Mouse (Mus musculus) limb, embryonic 10.5 days (tissue): ENCODE data around the gene Ilf3. TPM values are rescaled to one million over a fixed set of nuclear protein-coding genes. Genes with fewer than 3 reads are reported as not detected.
A peak's percentile ranks its signal among the peaks of the same experiment; 100 is the strongest.
"Not testable (repeated sequence)": the region's sequence is repeated elsewhere in the genome, so short reads cannot be mapped to it uniquely, and the experiment has no call there.

ENCODE experiments used
- DNase-seq: peaks from one replicate; pipeline ENCODE4 v3.0.0-alpha.2; 2017; ENCODE audit warnings: low spot score
- H3K27ac ChIP-seq: fragments of 300-500 bp; sonication (generic); 2 replicates; pipeline ENCODE4 v1.5.1; 2016; ENCODE audit warnings: mild to moderate bottlenecking
- H3K27me3 ChIP-seq: fragments of 300-500 bp; sonication (generic); 2 replicates; pipeline ENCODE4 v1.6.1; 2016; ENCODE audit warnings: low read depth, mild to moderate bottlenecking; ENCODE audit not compliant: poor library complexity, severe bottlenecking
- H3K36me3 ChIP-seq: fragments of 300-500 bp; sonication (generic); 2 replicates; pipeline ENCODE4 v1.6.1; 2016; ENCODE audit warnings: mild to moderate bottlenecking, moderate library complexity
- H3K4me1 ChIP-seq: fragments of 300-500 bp; sonication (generic); 2 replicates; pipeline ENCODE4 v1.6.1; 2016
- H3K4me3 ChIP-seq: fragments of 300-500 bp; sonication (generic); 2 replicates; pipeline ENCODE4 v1.5.1; 2016; ENCODE audit warnings: mild to moderate bottlenecking, moderate library complexity
- H3K9me3 ChIP-seq: fragments of 300-500 bp; sonication (generic); replicated peaks from 2 replicates; pipeline ENCODE4 v1.6.1; 2016; ENCODE audit warnings: mild to moderate bottlenecking
- WGBS: fragments of 180-500 bp; shearing (Covaris S2); methylation state at CpG from one replicate; pipeline ENCODE4 v1.1.7; 2016; 5-methylcytosine and 5-hydroxymethylcytosine counted together
- polyA plus RNA-seq: library from polyadenylated mRNA; unstranded; fragments of >200 nt; fragmentation: Nextera tagmentation; extraction: Ambion mirVana; gene quantifications from 2 replicates; pipeline ENCODE4 v1.2.1, GENCODE M21; 2016

The Ilf3 gene
- 320 and 362 TPM in 2 replicates for polyA plus RNA-seq

DNA sequence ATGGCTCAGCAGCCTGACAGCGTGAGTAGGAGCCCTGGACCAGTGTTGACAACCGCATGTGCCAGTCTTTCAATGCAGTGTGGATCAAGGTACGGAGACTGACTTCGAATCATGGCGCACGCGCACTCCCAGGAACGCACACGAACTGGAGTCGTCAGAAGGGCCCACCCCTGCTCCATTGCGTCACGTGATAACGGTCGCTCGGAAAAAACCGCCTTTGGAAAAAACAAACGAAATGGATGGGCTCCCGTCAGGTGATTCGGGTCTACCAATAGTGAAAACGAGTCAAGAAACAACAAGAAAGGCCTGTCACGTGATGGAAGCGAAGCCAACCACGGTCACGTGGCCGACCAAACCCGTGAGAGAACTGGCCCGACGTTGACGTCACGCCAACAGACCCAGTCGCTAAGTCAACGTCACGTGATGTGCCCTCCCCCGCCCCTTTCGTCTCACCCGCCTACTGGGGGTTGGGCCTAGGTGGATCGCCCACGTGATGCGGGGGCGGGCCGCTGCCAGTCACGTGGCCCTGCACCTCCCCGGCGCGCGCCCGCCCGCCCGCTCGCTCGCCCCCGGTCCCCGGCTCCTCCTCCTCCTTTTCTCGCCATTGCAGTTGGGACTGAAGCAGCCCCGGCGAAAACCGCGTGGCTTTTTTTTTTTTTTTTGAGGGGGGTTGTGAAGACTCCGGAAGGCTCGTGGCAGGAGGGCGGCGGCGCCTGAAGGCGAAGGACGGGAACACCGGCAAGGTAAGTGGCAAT, at the start of gene Ilf3:
Ilf3 (plus strand) TSS at position 515 of the 755 bp plus-strand sequence.
- peak within 1 kb of the TSS; percentile 90 for H3K4me3 ChIP-seq
- DNase-seq, result peak; percentile 100
- H3K9me3 ChIP-seq, result no peaks in the 10 kb centered on the region
- WGBS, result under 1% methylated on average over 66 of the region's 66 CpGs
- peaks cover 9% of the 10 kb centered on the region for H3K4me1 ChIP-seq
- peaks cover 30% of the 10 kb centered on the region for H3K36me3 ChIP-seq
- no peaks in the 10 kb centered on the region for H3K27me3 ChIP-seq
- H3K27ac ChIP-seq, result peak within 1 kb of the TSS; percentile 98

DNA sequence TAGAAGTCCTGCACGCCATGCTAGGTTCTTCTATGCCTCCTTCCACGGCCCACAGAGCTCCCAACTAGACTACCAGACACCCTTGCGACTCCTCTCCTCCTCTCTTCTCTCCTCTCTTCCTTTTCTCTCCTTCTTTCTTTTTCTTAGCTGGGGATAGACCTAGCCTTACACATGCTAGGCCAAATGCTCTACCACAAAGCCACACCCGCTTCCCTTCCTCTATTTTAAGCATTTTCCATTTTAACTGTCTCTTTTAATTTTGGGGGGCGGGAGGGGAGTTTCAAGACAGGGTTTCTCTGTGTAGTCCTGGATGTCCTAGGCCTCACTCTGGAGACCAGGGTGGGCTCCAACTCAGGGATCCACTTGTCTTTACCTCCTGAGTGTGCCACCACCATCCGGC, 48.9 kb upstream of the Ilf3 start:
- Histone ChIP-seq H3K9me3 (no peaks in the 10 kb centered on the region), H3K27ac (no peak overlapping the region), H3K27me3 (no peaks in the 10 kb centered on the region), H3K4me1 (peaks cover 24% of the 10 kb centered on the region), H3K4me3 (no peak overlapping the region), H3K36me3 (no peaks in the 10 kb centered on the region)
- no peak for DNase-seq
- WGBS, result 91% methylated on average over 6 of the region's 6 CpGs

DNA sequence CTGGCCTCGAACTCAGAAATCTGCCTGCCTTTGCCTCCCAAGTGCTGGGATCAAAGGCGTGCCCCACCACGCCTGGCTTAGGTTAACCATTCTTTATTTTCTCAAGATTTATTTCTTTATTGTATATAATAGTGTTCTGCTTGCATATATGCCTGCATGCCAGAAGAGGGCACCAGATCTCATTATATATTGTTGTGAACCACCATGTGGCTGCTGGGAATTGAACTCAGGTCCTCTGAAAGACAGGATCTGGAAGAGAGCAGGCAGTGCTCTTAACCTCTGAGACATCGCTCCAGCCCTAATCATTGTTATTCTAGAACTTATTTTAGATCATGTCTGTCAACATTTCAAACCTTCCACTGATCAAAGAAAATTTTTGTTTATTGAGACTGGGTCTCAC, 48.2 kb upstream of the Ilf3 start:
- H3K4me3 ChIP-seq, result no peak overlapping the region
- no peaks in the 10 kb centered on the region for H3K9me3 ChIP-seq
- WGBS, result 88% methylated on average over 4 of the region's 4 CpGs
- DNase-seq, result no peak
- peaks cover 24% of the 10 kb centered on the region for H3K4me1 ChIP-seq
- no peaks in the 10 kb centered on the region for H3K27me3 ChIP-seq
- H3K27ac ChIP-seq, result no peak overlapping the region
- peaks cover 5% of the 10 kb centered on the region for H3K36me3 ChIP-seq

DNA sequence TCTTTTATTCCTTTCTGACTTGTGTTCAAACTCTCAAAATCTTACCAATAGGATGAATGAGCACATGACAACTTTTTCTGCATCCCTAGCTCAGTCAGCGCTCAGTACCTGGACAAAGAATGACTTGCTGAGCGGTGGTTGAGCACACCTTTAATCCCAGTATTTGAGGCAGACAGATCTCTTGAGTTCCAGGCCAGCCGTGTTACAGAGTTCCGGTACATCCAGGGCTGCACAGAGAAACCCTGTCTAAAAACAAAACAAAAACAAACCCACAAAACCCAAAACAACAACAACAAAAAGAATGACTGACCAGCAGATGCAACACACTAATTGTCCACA, 47.4 kb upstream of the Ilf3 start:
- Histone ChIP-seq H3K9me3 (no peaks in the 10 kb centered on the region), H3K36me3 (peaks cover 11% of the 10 kb centered on the region), H3K4me1 (peaks cover 24% of the 10 kb centered on the region), H3K27me3 (no peaks in the 10 kb centered on the region), H3K27ac (peak overlapping the region; percentile 87), H3K4me3 (peak overlapping the region; percentile 80)
- DNase-seq, result no peak
- 36% methylated on average over 4 of the region's 4 CpGs for WGBS

DNA sequence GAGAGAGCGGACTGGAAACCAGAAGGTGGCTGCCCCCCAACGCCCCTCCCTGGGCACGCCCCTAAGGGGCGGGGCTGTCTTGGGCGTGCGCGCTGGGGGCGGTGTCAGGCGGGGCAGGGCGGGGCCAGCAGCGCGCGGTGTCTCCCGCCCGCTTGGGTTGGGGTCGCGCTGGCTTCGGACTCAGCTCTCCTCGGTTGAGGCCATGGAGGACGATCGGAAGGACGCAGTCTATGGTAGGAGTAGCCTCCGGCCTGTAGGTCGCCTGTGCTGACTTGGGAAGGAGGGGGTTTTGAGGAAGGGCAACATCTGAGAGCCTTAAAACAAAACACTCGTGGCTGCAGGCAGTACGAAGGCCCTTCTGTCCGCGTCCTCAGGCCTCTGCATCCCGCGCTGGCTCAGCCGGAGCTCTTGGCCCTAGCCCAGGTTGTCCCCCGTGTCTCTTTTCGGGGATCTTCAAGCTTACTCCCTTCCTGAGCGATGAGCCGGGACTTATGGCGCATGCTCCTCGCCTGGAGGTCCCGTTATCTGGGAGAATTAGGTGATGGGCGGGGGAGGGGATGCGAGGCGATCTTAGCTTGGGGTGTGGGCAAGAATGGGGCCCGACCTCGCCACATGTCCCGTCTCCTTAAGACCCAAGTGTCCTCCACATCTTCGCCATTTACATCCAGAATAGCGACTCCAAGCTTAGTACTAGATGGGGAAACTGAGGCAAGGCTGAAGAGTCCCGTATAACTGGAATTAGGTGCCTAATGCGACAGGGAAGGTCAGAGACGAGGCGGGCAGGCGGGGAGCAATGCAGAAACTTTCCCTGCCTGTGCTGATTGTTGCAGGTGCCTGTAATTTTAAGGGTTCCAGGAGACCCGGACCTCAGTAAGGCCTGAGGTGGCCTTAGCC, 46.8 kb upstream of the Ilf3 start, which contains the start of gene Slc44a2:
Slc44a2 (plus strand) TSS at position 80 of the 894 bp plus-strand sequence.
- Histone ChIP-seq H3K4me3 (peak within 1 kb of the TSS; percentile 80), H3K4me1 (peaks cover 24% of the 10 kb centered on the region), H3K27me3 (no peaks in the 10 kb centered on the region), H3K27ac (peak within 1 kb of the TSS; percentile 87), H3K36me3 (peaks cover 15% of the 10 kb centered on the region), H3K9me3 (no peaks in the 10 kb centered on the region)
- under 1% methylated on average over 52 of the region's 52 CpGs for WGBS
- peak; percentile 95 for DNase-seq

DNA sequence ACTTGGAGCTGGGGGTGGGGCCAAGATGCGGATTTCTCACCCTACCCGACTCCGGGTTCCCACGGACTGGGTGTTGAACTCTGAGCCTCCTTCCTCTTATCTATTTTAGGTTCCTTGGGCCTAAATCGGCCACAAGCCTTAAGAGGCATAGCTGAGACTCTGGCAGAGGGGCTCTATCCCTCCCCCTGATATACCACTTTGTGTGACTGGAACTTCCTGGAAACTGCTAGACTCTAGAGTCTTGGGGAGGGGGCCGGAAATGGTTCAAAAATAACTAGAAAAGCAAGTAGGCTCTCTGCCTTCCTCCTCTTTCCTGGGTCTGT, 46.2 kb upstream of the Ilf3 start:
- 16% methylated on average over 6 of the region's 6 CpGs for WGBS
- no peaks in the 10 kb centered on the region for H3K9me3 ChIP-seq
- peaks cover 19% of the 10 kb centered on the region for H3K36me3 ChIP-seq
- peak overlapping the region; percentile 80 for H3K4me3 ChIP-seq
- peak overlapping the region; percentile 87 for H3K27ac ChIP-seq
- H3K27me3 ChIP-seq, result no peaks in the 10 kb centered on the region
- DNase-seq, result no peak
- H3K4me1 ChIP-seq, result peaks cover 24% of the 10 kb centered on the region

DNA sequence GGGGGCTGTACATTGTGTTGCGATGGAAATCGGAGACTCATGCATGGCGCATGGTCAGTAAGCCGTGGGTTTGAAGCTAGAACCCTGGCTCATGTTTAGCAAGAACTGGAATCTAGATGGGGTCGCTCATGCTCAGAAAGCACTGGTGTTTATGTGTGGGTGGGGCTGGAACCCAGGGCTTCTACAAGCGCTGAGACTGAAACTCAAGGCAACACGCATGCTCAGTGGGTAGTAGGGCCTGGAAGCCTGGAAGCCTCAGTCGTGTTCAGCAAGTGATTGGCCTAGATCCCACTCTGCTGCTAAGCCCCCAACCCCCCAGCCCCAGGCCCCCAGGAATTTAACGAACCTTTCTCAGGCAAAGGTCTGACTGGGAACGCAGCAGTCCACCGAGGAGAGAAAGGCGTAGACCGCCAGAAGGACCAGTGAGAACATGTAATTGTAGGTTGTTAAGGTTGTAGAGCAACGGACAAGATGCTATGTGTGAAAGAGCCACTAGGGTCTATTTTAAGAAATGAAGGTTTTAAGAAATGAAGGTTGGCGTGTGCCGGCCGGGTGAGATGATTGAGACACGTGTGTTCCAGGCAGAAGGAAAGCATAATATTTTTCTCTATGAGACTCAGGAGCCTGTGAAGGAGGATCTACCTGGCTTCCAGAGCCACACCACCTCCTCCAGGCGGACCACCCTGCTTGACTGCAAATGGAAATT, 45.3 kb upstream of the Ilf3 start:
- no peak for DNase-seq
- Histone ChIP-seq H3K9me3 (no peaks in the 10 kb centered on the region), H3K27ac (no peak overlapping the region), H3K4me1 (peaks cover 24% of the 10 kb centered on the region), H3K4me3 (peak overlapping the region; percentile 80), H3K36me3 (peaks cover 21% of the 10 kb centered on the region), H3K27me3 (no peaks in the 10 kb centered on the region)
- 87% methylated on average over 19 of the region's 19 CpGs for WGBS

DNA sequence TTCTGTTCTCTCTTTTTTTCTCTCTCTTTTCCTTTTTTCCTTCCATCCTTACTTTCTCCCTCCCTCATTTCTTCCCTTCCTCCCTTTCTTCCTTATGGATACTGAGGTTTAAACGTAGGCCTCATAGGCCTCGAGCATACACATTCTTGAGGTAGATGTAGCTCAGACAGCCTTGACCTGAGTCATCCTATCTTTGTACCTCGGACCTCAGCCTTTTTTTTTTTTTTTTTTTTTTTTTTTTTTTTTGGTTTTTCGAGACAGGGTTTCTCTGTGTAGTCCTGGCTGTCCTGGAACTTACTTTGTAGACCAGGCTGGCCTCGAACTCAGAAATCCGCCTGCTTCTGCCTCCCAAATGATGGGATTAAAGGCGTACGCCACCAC, 44.8 kb upstream of the Ilf3 start:
- peaks cover 24% of the 10 kb centered on the region for H3K4me1 ChIP-seq
- DNase-seq, H3K27ac ChIP-seq, H3K4me3 ChIP-seq, H3K9me3 ChIP-seq, H3K27me3 ChIP-seq: not testable (repeated sequence)
- WGBS, result 93% methylated on average over 8 of the region's 8 CpGs
- H3K36me3 ChIP-seq, result peaks cover 21% of the 10 kb centered on the region

DNA sequence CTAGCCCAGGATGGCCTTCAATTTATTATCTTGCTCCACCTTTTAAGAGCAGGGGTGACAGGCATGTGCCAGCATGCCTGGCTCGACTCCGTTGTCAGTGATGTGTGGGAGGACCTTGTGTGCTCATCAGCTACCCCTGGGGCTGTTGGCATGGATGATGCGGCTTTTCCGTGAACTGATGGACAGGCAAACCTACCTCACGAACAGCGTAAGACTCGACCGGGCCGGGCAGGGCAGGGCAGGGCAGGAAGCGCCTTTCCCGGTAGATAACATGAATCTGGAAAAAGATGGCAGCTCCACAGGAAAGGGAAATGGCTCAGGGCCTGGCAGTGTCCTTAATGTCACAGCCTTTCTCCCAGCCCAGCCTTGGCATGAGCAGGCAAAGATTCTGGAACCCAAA, 43.4 kb upstream of the Ilf3 start:
- DNase-seq, result no peak
- Histone ChIP-seq H3K27ac (no peak overlapping the region), H3K4me3 (no peak overlapping the region), H3K27me3 (no peaks in the 10 kb centered on the region), H3K9me3 (no peaks in the 10 kb centered on the region), H3K36me3 (peaks cover 22% of the 10 kb centered on the region), H3K4me1 (peaks cover 24% of the 10 kb centered on the region)
- WGBS, result 87% methylated on average over 11 of the region's 11 CpGs

DNA sequence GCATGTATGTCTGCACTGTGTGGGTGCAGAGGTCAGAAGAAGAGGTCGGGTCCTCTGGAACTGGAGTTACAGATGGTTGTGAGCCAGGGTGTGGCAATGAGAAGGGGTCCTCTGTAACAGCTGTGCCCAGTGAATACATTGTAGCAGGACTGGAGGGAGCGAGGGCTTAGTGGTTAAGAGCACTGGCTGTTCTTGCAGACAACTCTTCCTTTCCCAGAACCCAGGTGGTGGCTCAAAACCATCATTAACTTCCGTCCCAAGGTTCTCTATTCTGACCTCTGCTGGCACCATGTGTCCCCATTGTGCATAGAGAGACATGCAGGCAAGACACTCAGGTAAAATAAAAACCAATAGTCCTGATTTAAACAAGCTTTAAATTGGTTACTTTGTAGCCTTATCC, 40.1 kb upstream of the Ilf3 start:
- Histone ChIP-seq H3K27me3 (no peaks in the 10 kb centered on the region), H3K4me3 (no peak overlapping the region), H3K36me3 (peaks cover 31% of the 10 kb centered on the region), H3K27ac (no peak overlapping the region), H3K4me1 (peaks cover 7% of the 10 kb centered on the region), H3K9me3 (no peaks in the 10 kb centered on the region)
- 80% methylated on average over 3 of the region's 3 CpGs for WGBS
- no peak for DNase-seq

DNA sequence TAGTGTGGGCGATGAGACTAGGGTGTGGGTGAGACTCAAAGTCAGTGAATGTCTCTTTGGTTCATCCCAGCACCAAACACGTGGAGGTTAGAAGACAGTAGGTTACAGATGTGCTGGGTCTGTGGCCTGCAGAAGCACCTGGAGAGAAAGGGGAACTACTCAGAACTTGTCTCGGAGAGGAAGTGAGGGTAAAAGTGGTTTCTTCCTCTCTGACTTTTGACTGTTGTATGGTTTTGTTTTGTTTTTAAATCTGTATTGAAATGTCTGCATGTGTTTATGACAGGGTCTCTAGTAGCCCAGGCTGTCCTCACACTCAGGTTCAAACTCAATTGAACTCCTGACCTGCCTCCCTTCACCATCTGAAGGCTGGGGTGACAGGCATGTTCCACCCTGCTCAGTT, 39.6 kb upstream of the Ilf3 start:
- Histone ChIP-seq H3K4me1 (peaks cover 12% of the 10 kb centered on the region), H3K4me3 (no peak overlapping the region), H3K27ac (no peak overlapping the region), H3K36me3 (peaks cover 31% of the 10 kb centered on the region), H3K27me3 (no peaks in the 10 kb centered on the region), H3K9me3 (no peaks in the 10 kb centered on the region)
- DNase-seq, result no peak
- WGBS, result 74% methylated on average over 3 of the region's 3 CpGs

DNA sequence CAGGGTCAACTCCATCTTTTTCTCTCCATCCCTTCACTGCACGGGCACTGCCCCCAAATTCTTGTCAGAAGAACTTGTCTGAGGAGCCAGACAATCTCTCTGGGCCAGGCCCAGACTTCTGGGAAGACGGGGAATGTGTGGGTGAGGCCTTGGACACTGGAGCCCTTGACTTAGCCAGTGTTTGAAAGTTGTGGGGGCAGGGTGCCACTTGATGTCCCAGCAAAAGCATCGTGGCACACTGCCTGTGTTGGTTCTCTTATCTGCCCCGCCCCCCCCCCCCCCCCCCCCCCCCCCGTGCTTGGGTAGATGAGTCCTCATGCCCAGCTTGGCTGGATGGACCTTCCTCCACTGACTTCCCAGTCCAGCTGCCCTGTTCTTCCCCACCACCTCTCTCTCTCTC, 38.6 kb upstream of the Ilf3 start:
- no peaks in the 10 kb centered on the region for H3K27me3 ChIP-seq
- no peaks in the 10 kb centered on the region for H3K9me3 ChIP-seq
- no peak for DNase-seq
- WGBS, result 74% methylated on average over 3 of the region's 5 CpGs
- H3K27ac ChIP-seq, result no peak overlapping the region
- H3K36me3 ChIP-seq, result peaks cover 30% of the 10 kb centered on the region
- no peak overlapping the region for H3K4me3 ChIP-seq
- H3K4me1 ChIP-seq, result peaks cover 14% of the 10 kb centered on the region
